Mouse (Mus musculus) stomach, postnatal 0 days (tissue): ENCODE results near the gene Jsrp1.

Source experiments
- CTCF ChIP-seq: IDR thresholded peaks from 2 replicates; pipeline ENCODE4 v1.5.1; 2016; ENCODE audit warnings: antibody characterized with exemption, low read depth, mild to moderate bottlenecking, moderate library complexity
- EP300 ChIP-seq: optimal IDR thresholded peaks from 2 replicates; pipeline ENCODE3; 2016; ENCODE audit warnings: antibody characterized with exemption

DNA sequence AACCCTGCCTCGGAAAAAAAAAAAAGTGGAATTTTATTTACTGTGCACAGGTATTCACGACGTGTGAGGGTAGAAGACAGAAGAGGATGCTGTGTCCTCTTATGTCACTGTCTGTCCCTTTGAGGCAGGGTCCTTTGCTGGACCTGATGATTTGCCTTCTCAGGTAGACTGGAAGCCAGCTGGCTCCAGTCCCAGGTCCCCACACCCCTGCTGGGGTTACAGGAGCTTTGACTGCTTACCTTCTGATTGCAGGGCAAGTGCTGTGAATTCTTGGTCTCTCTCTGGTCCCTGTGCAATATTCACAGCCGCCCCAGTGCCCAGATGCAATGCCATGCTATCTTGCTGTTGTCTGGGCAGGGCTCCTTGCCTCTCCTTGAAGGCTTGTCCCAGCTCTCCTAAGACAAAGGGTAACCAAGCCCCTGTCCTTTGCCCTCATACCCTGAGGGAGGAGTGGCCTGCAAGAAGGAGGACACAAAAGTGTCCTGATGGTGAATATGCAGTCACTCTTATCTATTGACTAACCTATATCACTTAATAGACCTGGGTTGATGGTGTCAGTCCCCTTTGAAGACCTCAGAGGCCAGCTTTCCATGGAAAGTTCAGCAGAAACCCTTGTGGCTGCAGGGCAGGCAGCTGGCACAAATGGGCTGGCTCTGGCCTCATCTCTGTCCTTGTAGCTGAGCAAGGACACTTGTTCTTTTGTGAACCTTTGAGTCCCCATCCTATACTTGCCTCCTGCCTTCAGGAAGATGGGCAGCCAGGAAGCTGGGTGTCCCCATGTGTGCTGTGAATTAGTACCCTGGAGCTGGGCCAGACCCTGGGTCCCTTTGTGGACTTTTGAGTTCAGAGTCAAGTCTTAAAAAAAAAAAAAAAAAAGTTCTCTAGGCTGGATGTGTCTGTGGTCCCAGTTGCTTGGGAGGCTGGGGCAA lies 52.4 kb downstream of the Jsrp1 start:
- TF ChIP-seq EP300, result no peak
- no peak for TF ChIP-seq CTCF
